Mouse (Mus musculus) right cerebral cortex, postnatal 10 days (tissue): ENCODE results near the gene Etd.
"Not testable (repeated sequence)": the region's sequence is repeated elsewhere in the genome, so short reads cannot be mapped to it uniquely, and the experiment has no call there.

Experiments used
- DNase-seq, 2 experiments: peaks; one replicate each; pipeline ENCODE4 v3.0.0; 2021; ENCODE audit warnings: low spot score in 2 of 2

Gene Etd

DNA sequence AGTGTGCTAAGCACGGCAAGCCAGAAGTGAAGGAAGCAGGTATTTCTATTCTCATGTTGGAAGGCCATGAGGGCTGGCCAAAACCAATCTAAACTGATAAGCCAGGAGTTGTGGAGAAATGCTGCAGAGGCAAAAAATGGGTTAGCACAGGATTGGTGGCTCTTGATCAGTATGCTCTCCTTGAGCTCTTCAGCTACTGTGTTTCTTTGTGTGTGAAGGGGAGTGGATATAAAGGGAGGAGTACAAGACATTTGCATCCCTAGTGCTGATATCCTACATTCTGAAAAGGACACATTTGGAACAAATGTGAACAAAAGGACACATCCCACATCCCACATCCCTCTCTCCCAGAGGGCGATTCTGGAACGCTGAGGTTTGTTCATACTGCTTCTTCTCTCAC, at the start of gene Etd:
Gene Etd, plus strand, starts transcription at position 301 of the 400 bp plus-strand sequence.
- DNase-seq = no peak

DNA sequence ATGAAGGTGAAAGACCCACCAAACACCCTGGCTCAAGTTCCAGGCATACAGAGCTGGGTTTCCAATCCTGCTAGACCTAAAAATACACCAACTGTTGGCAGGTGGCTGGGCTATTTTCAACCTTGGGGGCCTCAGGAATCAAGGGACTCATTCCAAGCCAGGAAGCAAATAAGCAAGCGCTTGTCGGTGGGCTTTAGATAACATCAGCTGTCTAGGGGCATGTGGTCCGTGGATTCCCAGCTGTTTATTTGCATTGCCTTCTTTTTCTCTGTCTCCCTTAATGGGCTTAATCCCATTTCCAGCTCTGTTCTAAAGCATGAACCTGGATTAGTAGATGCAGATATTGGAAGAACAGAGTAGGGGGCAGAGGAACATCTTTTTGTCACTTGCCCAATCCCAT, 48.4 kb upstream of the Etd start:
- no peak for DNase-seq

DNA sequence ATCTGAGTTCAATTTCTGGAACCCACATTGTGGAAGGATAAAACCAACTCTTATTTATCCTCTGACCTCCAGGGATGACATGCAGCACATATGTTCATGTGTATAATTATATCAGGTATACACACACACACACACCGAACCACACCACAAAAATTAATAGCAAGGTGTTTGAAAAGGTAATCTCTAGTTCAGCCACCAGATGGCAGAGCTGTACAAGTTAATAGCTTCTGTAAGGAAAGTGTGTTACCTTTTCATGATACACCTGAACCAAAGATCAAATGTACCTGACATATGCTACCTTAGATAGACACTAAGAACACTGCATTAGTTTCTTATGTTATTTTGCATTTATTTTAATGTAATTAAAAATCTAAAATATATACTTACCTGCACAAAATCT, 1.8 kb upstream of the Etd start:
- DNase-seq = no peak

DNA sequence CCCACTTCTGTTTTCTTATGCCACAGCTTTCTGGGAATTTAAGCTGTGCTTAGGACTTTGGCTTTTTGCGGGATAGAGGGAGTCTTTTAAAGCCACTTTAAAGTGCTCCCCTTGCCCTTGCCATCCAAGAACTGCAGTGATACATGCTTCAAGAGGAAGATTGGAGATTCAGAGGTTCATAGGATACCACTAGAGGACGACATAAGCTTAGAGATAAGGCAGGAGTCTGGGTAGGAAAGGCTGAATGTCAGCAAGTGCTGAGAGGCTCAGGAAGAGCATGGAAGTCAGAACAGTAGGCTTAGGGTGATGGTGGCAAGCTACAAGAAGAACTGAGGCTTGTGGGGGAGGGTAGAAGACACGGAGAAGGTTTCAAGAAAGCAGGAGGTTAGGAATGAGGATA, 24.9 kb downstream of the Etd start:
- DNase-seq = peak in 1 of 2 experiments; percentile 16

DNA sequence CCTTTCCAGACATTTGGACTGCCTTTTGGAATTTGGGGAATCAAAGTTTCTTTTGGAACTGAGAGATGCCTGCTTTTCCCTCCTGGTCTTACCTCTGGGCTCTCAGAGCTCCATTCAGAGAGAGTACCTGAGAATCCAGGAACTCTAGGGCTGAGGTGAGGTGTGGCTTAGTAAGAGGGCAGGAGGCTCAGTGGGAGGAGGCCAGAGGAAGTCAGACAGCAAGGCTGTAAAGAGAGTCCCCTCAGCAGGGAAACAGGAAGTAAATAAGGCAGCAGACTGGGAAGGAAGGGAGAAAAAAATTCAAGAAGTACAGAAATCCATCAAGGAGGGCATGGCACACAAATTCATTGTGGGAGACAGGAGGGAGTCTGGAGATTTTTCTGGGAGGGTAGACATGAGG, 29.5 kb downstream of the Etd start:
- not testable (repeated sequence) for DNase-seq
